Mouse (Mus musculus) cortical plate, adult 2 months (tissue): Measurements from ENCODE around the gene Barx2. TPM values are rescaled to one million over a fixed set of nuclear protein-coding genes. Genes with fewer than 3 reads are reported as not detected.

ENCODE experiments used
- H3K27ac ChIP-seq: fragments of 200-500 bp; 2 replicates; pipeline ENCODE4 v1.5.1; 2012; ENCODE audit warnings: low read length, control low read depth, inconsistent platforms; ENCODE audit not compliant: insufficient read depth
- H3K4me1 ChIP-seq: fragments of 200-500 bp; 2 replicates; pipeline ENCODE4 v1.6.1; 2011; ENCODE audit warnings: low read length; ENCODE audit not compliant: control insufficient read depth, insufficient read depth
- H3K4me3 ChIP-seq: fragments of 200-500 bp; 2 replicates; pipeline ENCODE4 v1.5.1; 2011; ENCODE audit warnings: mild to moderate bottlenecking, low read length, control low read depth; ENCODE audit not compliant: insufficient read depth
- CTCF ChIP-seq: fragments of 200-500 bp; IDR thresholded peaks from 2 replicates; pipeline ENCODE4 v1.5.1; 2011; ENCODE audit warnings: mild to moderate bottlenecking, control low read depth, low read length; ENCODE audit not compliant: insufficient read depth; ENCODE audit errors: extremely low read depth
- POLR2A ChIP-seq: fragments of 200-500 bp; IDR thresholded peaks from 2 replicates; pipeline ENCODE4 v1.6.1; 2011; ENCODE audit warnings: mild to moderate bottlenecking, low read length, control low read depth; ENCODE audit not compliant: insufficient read depth; ENCODE audit errors: extremely low read depth
- polyA plus RNA-seq: library from polyadenylated mRNA; depleted of rRNA; stranded (reverse); fragments of >200 nt; gene quantifications from 2 replicates; pipeline ENCODE4 v1.2.3, GENCODE M21; 2012; rRNA removed

The Barx2 gene
- polyA plus RNA-seq, 1 experiment, result 4.1 TPM

DNA sequence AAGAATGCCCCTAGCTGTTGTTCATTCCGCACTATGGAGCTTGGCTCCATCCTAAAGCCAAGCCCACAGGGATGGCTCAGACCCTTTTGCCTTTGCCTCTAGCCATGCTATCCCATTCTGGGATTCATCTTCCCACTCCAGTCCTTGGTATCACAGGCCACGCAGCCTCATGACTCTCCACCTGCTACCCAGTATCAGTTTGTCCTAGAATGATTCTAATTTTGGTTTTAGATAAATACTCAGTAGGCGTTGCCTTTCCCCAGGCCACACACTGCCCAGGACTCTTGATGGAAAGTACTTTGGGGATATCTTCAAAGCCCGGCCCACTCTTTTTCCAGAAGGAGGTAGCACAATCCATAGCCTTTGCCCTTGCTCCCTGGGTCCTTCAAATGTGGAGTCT is 72.7 kb downstream of the Barx2 start:
- Histone ChIP-seq H3K27ac (no peak overlapping the region), H3K4me3 (no peak overlapping the region), H3K4me1 (no peaks in the 10 kb centered on the region)
- TF ChIP-seq POLR2A (no peak), CTCF (no peak)

DNA sequence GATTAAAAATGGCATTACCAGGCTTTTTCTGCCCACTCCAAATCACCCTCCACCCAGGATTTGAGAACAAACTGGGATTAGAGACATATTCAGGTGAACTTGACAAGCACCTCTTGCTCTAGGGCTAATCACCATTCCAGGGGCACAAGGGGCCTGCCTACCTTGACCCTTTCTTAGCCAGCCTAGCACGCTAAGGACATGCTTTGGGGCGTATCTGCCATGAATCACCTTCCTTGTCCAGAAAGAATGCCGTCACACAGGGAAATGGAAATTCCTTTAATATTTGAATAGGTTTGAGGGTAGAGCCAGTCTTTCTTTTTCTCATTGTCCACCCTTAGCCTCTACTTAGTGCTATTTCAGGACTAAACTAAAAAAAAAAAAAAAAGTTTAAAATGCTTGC is 73.2 kb downstream of the Barx2 start:
- no peak overlapping the region for H3K27ac ChIP-seq
- TF ChIP-seq POLR2A (no peak), CTCF (no peak)
- no peaks in the 10 kb centered on the region for H3K4me1 ChIP-seq
- H3K4me3 ChIP-seq, result no peak overlapping the region

DNA sequence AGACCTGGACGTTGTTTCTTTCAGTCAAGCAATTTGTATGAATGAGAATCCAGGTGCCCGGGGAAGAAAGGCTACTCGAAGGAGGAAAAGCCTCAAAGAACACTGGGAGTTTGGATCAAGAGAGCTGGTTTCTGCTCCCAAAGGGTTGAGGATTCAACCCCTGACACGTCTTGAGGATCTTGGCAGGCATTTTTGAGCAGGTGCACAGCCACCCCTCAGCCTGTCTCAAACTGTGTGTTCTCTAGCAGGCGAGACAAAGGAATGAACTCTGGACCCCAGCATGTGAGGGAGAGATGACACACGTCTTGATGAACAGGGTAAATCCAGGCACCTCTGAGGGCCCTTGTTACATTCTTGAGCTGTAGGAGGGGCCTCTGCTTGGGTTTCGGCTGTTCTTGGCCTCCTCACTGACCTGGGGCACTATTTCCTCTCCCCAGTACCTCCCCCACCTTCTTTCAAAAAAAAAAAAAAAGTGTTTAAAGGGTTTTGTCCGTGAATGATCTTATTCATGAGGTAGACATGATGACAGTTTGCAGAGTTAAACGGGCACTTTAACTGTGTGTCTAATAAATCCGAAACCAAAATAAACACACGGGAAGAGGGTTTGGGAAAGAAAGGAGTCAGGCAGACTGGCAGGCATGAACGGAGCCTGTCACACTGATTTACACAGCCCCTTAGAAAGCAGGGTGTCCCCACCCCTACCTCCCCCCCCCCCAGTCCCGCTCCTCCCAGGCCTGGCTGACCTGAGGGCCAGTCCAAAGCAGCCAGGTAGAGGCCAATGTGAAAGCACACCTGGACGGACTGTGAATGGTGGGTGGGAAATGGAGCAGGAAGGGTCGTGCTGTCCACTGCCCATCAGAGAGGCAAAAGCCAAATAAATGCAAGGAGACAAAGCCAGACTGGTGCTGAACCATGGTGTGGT is 73.9 kb downstream of the Barx2 start:
- no peak overlapping the region for H3K4me3 ChIP-seq
- TF ChIP-seq POLR2A (no peak), CTCF (no peak)
- H3K27ac ChIP-seq, result no peak overlapping the region
- no peaks in the 10 kb centered on the region for H3K4me1 ChIP-seq

DNA sequence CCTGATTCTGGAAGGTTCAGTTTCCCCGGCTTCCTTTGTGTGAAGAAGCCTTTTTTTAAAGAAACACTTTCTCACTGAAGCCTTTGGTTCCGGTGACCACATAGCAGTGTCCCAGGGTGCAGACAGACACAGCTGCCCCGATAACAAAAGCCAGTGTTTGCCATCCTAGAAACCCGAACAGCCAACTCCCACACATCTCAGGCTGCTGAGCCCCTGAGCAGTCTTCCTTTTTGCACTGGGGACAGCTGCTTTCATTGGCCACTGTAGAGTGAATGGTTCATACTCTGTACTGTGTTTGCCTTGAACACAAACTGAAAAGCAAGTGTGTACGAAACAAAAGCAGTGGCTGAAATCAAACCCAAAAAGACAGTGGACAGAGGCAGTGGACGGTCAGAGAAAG is 75.2 kb downstream of the Barx2 start:
- TF ChIP-seq CTCF (no peak), POLR2A (no peak)
- no peak overlapping the region for H3K27ac ChIP-seq
- H3K4me3 ChIP-seq, result no peak overlapping the region
- no peaks in the 10 kb centered on the region for H3K4me1 ChIP-seq

DNA sequence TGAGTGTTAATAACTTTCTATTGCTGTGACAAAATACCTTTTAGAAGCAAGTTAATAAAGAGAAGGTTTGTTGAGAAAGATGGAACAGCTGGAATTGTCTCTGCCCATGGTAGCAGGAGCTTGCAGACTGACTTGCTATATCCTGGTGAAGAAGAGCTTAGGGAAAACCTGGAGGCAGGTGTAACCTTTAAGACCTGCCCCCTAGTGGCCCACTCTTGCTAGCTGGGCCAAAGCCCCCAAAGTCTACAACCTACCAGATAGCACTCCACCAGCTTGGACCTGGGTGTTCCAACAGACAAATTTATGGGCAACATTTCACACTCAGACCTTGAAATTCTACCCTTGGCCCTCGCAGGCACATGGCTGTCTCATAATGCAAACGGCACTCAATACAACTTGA is 104.5 kb downstream of the Barx2 start:
- no peak for TF ChIP-seq POLR2A
- no peak for TF ChIP-seq CTCF
- H3K4me3 ChIP-seq, result no peak overlapping the region
- H3K27ac ChIP-seq, result no peak overlapping the region
- H3K4me1 ChIP-seq, result no peaks in the 10 kb centered on the region

DNA sequence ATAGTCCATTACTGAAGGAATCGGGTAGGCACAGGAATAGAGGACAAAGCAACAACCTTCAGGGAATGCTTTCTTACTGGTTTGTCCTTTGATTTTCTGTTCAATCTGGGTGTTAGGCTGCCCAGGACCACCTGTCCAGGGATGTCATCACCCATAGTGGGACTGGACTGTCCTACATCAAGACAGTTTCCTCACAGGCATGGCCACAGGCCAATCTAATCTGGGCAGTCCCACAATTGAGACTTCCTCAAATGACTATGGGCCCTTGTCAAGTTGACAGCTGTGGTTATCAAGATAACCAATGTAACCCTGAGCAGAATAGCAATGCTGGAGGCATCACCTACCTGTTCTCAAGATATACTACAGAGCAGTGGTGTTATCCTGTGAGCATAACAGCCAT is 110.6 kb downstream of the Barx2 start:
- TF ChIP-seq POLR2A, result no peak
- TF ChIP-seq CTCF, result no peak
- no peaks in the 10 kb centered on the region for H3K4me1 ChIP-seq
- H3K4me3 ChIP-seq, result no peak overlapping the region

More for the DNA sequence above, 110.6 kb downstream of the Barx2 start:
- no peak overlapping the region for H3K27ac ChIP-seq

Other genes starting within 250 kb of the Barx2 start
- gene Arhgap32, start 202.7 kb upstream of the Barx2 start, polyA plus RNA-seq, result 56.1 and 62.2 TPM in 2 replicates